Mouse (Mus musculus) intestine, embryonic 16.5 days (tissue): Measurements from ENCODE around the gene Cd80. TPM values are rescaled to one million over a fixed set of nuclear protein-coding genes. Genes with fewer than 3 reads are reported as not detected.

Experiments used
- ATAC-seq: fragments of 200-750 bp; cut with Nextera tagmentation; 2 replicates; pipeline ENCODE4 v1.8.0; 2017; ENCODE audit warnings: moderate TSS enrichment, moderate library complexity
- H3K27ac ChIP-seq: fragments of 300-500 bp; sonication (generic); 2 replicates; pipeline ENCODE4 v1.5.1; 2014; ENCODE audit warnings: mild to moderate bottlenecking, low read length
- H3K27me3 ChIP-seq: fragments of 300-500 bp; sonication (generic); replicated peaks from 2 replicates; pipeline ENCODE4 v1.6.1; 2014; ENCODE audit warnings: low read length, control low read depth, mixed read lengths; ENCODE audit not compliant: control insufficient read depth, insufficient read depth
- H3K36me3 ChIP-seq: fragments of 300-500 bp; sonication (generic); 2 replicates; pipeline ENCODE4 v1.6.1; 2014; ENCODE audit warnings: low read length, control low read depth; ENCODE audit not compliant: control insufficient read depth, insufficient read depth
- H3K4me1 ChIP-seq: fragments of 300-500 bp; sonication (generic); 2 replicates; pipeline ENCODE4 v1.6.1; 2014; ENCODE audit warnings: low read length, control low read depth, mixed read lengths; ENCODE audit not compliant: control insufficient read depth, insufficient read depth
- H3K4me2 ChIP-seq: fragments of 300-500 bp; sonication (generic); 2 replicates; pipeline ENCODE4 v1.6.1; 2014; ENCODE audit warnings: low read depth, low read length, control low read depth
- H3K4me3 ChIP-seq: fragments of 300-500 bp; sonication (generic); 2 replicates; pipeline ENCODE4 v1.5.1; 2014; ENCODE audit warnings: mild to moderate bottlenecking, low read length
- H3K9ac ChIP-seq: fragments of 300-500 bp; sonication (generic); 2 replicates; pipeline ENCODE4 v1.6.1; 2014; ENCODE audit warnings: low read depth, low read length
- H3K9me3 ChIP-seq: fragments of 300-500 bp; sonication (generic); 2 replicates; pipeline ENCODE4 v1.6.1; 2016; ENCODE audit warnings: low read length, control low read depth; ENCODE audit not compliant: control insufficient read depth
- WGBS: fragments of 180-500 bp; shearing (Covaris S2); extraction: QIAGEN DNeasy Blood & Tissue Kit; methylation state at CpG from one replicate; pipeline ENCODE4 v1.1.7; 2014; 5-methylcytosine and 5-hydroxymethylcytosine counted together
- polyA plus RNA-seq: library from polyadenylated mRNA; unstranded; fragments of >200 nt; fragmentation: Nextera tagmentation; extraction: Ambion mirVana; gene quantifications from 2 replicates; pipeline ENCODE4 v1.2.1, GENCODE M21; 2015

Gene Cd80
- 0.18 and 0.27 TPM in 2 replicates for polyA plus RNA-seq

- Histone ChIP-seq H3K9ac (peak within 1 kb of the TSS; percentile 19; the same call in 1 of the 2 replicates), H3K4me3 (no peak within 1 kb of the TSS), H3K27ac (no peak within 1 kb of the TSS), H3K36me3 (no peaks in the 10 kb centered on the region), H3K27me3 (no peaks in the 10 kb centered on the region), H3K4me2 (no peak within 1 kb of the TSS), H3K9me3 (no peaks in the 10 kb centered on the region), H3K4me1 (peaks cover 4% of the 10 kb centered on the region; the same call in 1 of the 2 replicates)
- 71% methylated on average over 16 of the region's 17 CpGs for WGBS
- ATAC-seq, result no peak
Measured at GRCm38 (mm10) chr16:38455511-38456418, at the start of gene Cd80. Cd80 (plus strand) TSS chr16:38455561.

GRCm38 (mm10) chr16:38406293-38406692 is 49.1 kb upstream of the Cd80 start:
- H3K9ac ChIP-seq, result no peak overlapping the region
- no peaks in the 10 kb centered on the region for H3K36me3 ChIP-seq
- H3K9me3 ChIP-seq, result no peaks in the 10 kb centered on the region
- H3K27ac ChIP-seq, result no peak overlapping the region
- no peak overlapping the region for H3K4me3 ChIP-seq
- 75% methylated on average over 5 of the region's 5 CpGs for WGBS
- no peak overlapping the region for H3K4me2 ChIP-seq
- no peaks in the 10 kb centered on the region for H3K4me1 ChIP-seq
- H3K27me3 ChIP-seq, result no peaks in the 10 kb centered on the region
- no peak for ATAC-seq

- Histone ChIP-seq H3K9ac (no peak overlapping the region), H3K27me3 (no peaks in the 10 kb centered on the region), H3K4me3 (no peak overlapping the region), H3K4me2 (no peak overlapping the region), H3K36me3 (no peaks in the 10 kb centered on the region), H3K27ac (no peak overlapping the region), H3K4me1 (no peaks in the 10 kb centered on the region), H3K9me3 (no peaks in the 10 kb centered on the region)
- ATAC-seq, result peak; percentile 56; the same call in 1 of the 2 replicates
- 77% methylated on average over 6 of the region's 6 CpGs for WGBS
Measured at GRCm38 (mm10) chr16:38406708-38407107, 48.7 kb upstream of the Cd80 start.

DNA sequence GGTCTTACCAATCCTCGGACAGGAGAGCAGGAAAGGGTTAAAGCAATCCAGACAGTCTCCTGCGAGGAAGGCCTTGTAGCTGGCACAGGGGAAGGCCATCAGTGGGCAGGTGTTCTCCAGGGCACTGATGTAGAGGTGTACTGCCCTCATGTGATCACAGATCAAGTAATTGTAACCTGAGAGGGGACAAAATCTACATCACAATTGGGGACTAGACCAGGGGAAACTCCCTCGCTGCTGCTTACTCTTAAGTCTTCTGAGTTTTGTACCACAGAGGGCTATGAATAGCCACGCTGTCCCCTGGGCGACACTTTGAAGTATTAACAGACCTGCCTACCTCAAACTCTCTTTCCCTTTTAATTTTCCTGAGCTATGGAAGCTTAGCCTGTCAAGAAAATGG is 47.8 kb upstream of the Cd80 start:
- Histone ChIP-seq H3K4me3 (no peak overlapping the region), H3K27me3 (no peaks in the 10 kb centered on the region), H3K9ac (no peak overlapping the region), H3K4me2 (no peak overlapping the region), H3K9me3 (no peaks in the 10 kb centered on the region), H3K4me1 (no peaks in the 10 kb centered on the region), H3K27ac (no peak overlapping the region), H3K36me3 (no peaks in the 10 kb centered on the region)
- WGBS, result 52% methylated on average over 5 of the region's 5 CpGs
- ATAC-seq, result no peak

- 90% methylated on average over 8 of the region's 8 CpGs for WGBS
- H3K4me3 ChIP-seq, result no peak overlapping the region
- H3K27me3 ChIP-seq, result no peaks in the 10 kb centered on the region
- no peaks in the 10 kb centered on the region for H3K36me3 ChIP-seq
- ATAC-seq, result no peak
- H3K4me1 ChIP-seq, result no peaks in the 10 kb centered on the region
- H3K27ac ChIP-seq, result no peak overlapping the region
- no peaks in the 10 kb centered on the region for H3K9me3 ChIP-seq
- no peak overlapping the region for H3K9ac ChIP-seq
- H3K4me2 ChIP-seq, result no peak overlapping the region
Measured at GRCm38 (mm10) chr16:38408416-38408815, 46.9 kb upstream of the Cd80 start.

DNA sequence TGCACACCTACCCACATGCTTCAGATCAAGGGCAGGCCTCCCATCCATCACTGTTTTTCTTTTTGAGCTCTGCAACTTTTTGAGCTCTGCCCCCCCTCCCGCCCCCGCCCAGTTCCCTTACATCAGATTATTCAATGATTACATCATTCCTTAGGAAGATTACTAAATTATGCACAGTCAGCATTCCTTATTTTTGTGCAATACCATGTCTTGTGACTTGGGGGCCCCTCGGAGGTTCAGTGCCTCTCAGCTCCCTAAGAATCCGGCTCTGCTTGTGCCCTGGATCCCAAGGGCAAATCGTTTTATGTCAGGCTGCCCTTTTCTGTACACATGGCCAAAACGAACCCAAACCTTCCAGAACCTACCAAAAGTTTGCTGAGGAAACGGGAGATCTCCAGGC is 40.4 kb upstream of the Cd80 start:
- no peak for ATAC-seq
- H3K4me1 ChIP-seq, result no peaks in the 10 kb centered on the region
- no peaks in the 10 kb centered on the region for H3K9me3 ChIP-seq

DNA sequence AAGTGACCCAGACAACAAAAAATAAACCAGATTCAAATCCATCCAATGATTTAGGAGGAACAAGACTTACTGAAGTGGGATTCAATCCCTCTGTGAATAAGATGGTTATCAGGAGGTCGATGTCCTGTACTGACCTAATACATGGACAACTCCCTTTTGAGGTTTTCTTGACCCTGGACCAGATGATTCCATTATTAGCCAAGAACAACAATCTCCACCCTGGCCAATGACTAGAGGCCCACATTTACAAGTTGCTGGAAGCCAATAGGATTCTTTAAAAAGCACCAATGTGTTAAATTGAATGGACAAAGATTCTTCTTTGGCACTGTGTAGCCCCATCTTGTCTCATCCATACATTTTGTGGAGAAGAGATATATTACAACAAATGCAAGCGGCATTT is 30.0 kb upstream of the Cd80 start:
- Histone ChIP-seq H3K4me3 (no peak overlapping the region), H3K9me3 (no peaks in the 10 kb centered on the region), H3K4me1 (no peaks in the 10 kb centered on the region), H3K27ac (no peak overlapping the region), H3K27me3 (no peaks in the 10 kb centered on the region), H3K36me3 (no peaks in the 10 kb centered on the region), H3K9ac (no peak overlapping the region), H3K4me2 (no peak overlapping the region)
- no peak for ATAC-seq
- 83% methylated on average over 2 of the region's 2 CpGs for WGBS

More for the DNA sequence above, 40.4 kb upstream of the Cd80 start:
- Histone ChIP-seq H3K4me3 (no peak overlapping the region), H3K9ac (no peak overlapping the region), H3K36me3 (no peaks in the 10 kb centered on the region), H3K4me2 (no peak overlapping the region), H3K27ac (no peak overlapping the region), H3K27me3 (no peaks in the 10 kb centered on the region)
- WGBS, result 79% methylated on average over 7 of the region's 7 CpGs

GRCm38 (mm10) chr16:38425799-38426198 is 29.6 kb upstream of the Cd80 start:
- no peak overlapping the region for H3K9ac ChIP-seq
- no peaks in the 10 kb centered on the region for H3K36me3 ChIP-seq
- H3K27ac ChIP-seq, result no peak overlapping the region
- H3K27me3 ChIP-seq, result no peaks in the 10 kb centered on the region
- H3K4me1 ChIP-seq, result no peaks in the 10 kb centered on the region
- 82% methylated on average over 1 of the region's 1 CpGs for WGBS
- no peak overlapping the region for H3K4me3 ChIP-seq
- H3K4me2 ChIP-seq, result no peak overlapping the region
- ATAC-seq, result no peak
- no peaks in the 10 kb centered on the region for H3K9me3 ChIP-seq

DNA sequence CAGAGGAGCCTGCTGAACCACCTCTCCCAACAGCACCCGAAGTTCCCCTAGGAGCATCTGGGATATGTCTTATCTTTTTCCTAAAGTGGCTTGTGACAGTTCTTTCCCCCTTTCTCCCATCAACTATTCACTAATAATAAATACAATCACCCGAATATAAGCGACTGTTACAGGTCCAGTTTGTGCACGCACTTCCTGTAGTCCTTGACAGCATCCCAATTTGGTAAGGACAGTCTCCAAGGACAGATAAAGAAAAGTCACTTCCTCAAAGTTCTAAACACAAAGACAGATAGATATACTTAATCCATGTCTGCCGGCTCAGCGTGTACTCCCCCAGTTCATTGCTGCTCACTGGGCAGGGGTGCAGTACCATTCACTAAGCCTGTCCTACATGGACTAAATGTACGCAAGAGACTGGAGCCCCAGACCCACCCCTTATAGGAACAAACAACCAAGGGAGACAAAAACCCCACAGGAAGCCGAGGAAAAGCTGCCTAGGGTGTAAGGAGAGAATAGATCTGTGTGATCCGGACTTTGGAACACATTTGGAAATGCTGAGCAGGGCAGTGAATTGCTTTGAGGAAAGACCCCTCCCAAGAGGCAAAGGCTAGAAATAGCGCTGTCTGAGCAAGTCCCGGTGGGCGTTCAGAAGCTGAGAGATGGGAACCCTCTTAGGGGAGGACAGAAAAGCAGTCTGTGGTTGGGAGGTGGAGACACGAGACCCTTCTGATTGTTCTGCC is 23.7 kb upstream of the Cd80 start:
- Histone ChIP-seq H3K4me3 (no peak overlapping the region), H3K36me3 (no peaks in the 10 kb centered on the region), H3K27ac (no peak overlapping the region), H3K27me3 (no peaks in the 10 kb centered on the region), H3K9ac (no peak overlapping the region), H3K4me1 (peaks cover 11% of the 10 kb centered on the region; the same call in 1 of the 2 replicates), H3K4me2 (no peak overlapping the region), H3K9me3 (no peaks in the 10 kb centered on the region)
- no peak; the same call in 1 of the 2 replicates for ATAC-seq
- WGBS, result 40% methylated on average over 13 of the region's 13 CpGs
